Mouse (Mus musculus) heart, embryonic 10.5 days (tissue): ENCODE measurements at regions not wholly inside any gene's neighbourhood (a gene's known extent, or its start where the extent isn't known, plus 50 kb on each side); places are given as distances from the start of the nearest gene placed in this dataset.
A peak's percentile ranks its signal among the peaks of the same experiment; 100 is the strongest.
"Not testable (repeated sequence)": the region's sequence is repeated elsewhere in the genome, so short reads cannot be mapped to it uniquely, and the experiment has no call there.

Source experiments
- DNase-seq: peaks from one replicate; pipeline ENCODE4 v3.0.0-alpha.2; 2017; ENCODE audit warnings: low spot score
- H3K27ac ChIP-seq: fragments of 300-500 bp; sonication (generic); 2 replicates; pipeline ENCODE4 v1.5.1; 2016; ENCODE audit warnings: mild to moderate bottlenecking
- H3K27me3 ChIP-seq: fragments of 300-500 bp; sonication (generic); 2 replicates; pipeline ENCODE4 v1.6.1; 2016; ENCODE audit warnings: mild to moderate bottlenecking; ENCODE audit not compliant: poor library complexity, insufficient read depth, severe bottlenecking
- H3K36me3 ChIP-seq: fragments of 300-500 bp; sonication (generic); 2 replicates; pipeline ENCODE4 v1.6.1; 2016; ENCODE audit warnings: mild to moderate bottlenecking, moderate library complexity
- H3K4me1 ChIP-seq: fragments of 300-500 bp; sonication (generic); 2 replicates; pipeline ENCODE4 v1.6.1; 2016; ENCODE audit warnings: mild to moderate bottlenecking
- H3K4me3 ChIP-seq: fragments of 300-500 bp; sonication (generic); 2 replicates; pipeline ENCODE4 v1.5.1; 2016; ENCODE audit warnings: mild to moderate bottlenecking, moderate library complexity
- H3K9me3 ChIP-seq: fragments of 300-500 bp; sonication (generic); 2 replicates; pipeline ENCODE4 v1.6.1; 2016; ENCODE audit warnings: mild to moderate bottlenecking, moderate library complexity
- WGBS: fragments of 180-500 bp; shearing (Covaris S2); methylation state at CpG from one replicate; pipeline ENCODE4 v1.1.7; 2016; 5-methylcytosine and 5-hydroxymethylcytosine counted together

- H3K27ac ChIP-seq, H3K4me3 ChIP-seq, H3K27me3 ChIP-seq, H3K9me3 ChIP-seq, DNase-seq, H3K36me3 ChIP-seq: not testable (repeated sequence)
- 24% methylated on average over 3 of the region's 3 CpGs for WGBS
- H3K4me1 ChIP-seq: peaks cover 27% of the 10 kb centered on the region
Measured at GRCm38 (mm10) chr8:35102102-35102501, 663.5 kb upstream of the Gm19410 start.

DNA sequence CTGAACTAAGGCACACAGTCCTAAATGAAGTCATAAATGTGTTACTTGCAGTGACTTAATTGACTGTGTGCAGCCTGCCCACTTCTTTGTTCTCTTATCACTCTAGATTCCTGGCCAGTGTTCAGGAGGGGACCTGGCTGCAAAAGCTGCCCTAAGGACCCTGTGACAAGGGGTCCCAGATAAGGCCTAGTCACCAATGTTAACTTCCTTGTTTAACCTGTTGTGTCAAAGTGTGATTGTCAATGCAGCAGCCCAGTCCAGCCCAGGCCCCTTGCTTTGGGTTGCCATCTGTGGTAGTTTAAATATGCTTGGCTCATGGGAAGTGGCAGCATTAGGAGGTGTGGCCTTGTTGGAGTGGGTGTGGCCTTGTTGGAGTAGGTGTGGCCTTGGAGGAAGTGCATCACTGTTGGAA lies 661.1 kb upstream of the Gm19410 start:
- H3K27ac ChIP-seq, H3K36me3 ChIP-seq, H3K27me3 ChIP-seq, H3K4me3 ChIP-seq, DNase-seq, H3K9me3 ChIP-seq: not testable (repeated sequence)
- peaks cover 27% of the 10 kb centered on the region for H3K4me1 ChIP-seq

DNA sequence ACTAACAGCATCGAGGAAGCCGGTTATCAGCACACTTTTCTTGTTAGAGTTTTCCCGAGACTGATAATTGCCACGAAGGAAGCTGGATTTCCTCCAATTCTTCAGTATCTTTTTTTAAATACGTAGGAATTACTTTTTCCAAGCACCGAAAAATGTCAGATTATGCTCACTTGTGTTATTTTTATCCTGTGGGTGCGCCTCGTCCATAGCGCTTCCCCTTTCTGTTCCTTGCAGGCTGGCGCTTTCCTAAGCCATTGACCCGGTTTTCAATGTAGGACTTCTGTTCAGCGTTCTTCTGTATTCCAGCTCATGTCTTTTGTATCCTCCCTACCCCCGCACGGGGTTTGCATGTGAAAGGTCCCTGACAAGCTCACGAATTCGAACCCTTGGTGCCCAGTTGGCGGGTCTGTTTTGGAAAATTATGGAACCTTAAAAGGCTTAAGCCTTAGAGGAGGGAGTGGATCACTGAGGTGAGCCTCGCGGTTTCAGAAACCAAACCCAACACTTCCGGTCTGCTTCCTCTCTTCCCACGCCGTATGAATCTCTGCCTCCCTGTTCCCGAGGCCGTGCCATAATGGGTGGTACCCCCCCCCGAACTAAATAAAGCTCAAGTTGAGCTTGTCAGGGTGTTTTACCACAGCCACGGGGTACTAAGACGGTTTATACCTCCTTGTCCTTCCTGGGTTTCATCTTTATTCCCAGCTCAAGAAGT lies 655.9 kb upstream of the Gm19410 start:
- no peak for DNase-seq
- H3K27ac ChIP-seq: peak overlapping the region; percentile 10; the same call in 1 of the 2 replicates

GRCm38 (mm10) chr8:35110286-35110685 lies 655.3 kb upstream of the Gm19410 start:
- Histone ChIP-seq H3K4me1 (peaks cover 10% of the 10 kb centered on the region; the same call in 1 of the 2 replicates), H3K27me3 (no peaks in the 10 kb centered on the region), H3K4me3 (no peak overlapping the region), H3K36me3 (no peaks in the 10 kb centered on the region), H3K9me3 (no peaks in the 10 kb centered on the region), H3K27ac (no peak overlapping the region)
- no peak for DNase-seq
- 89% methylated on average over 8 of the region's 8 CpGs for WGBS

More for the DNA sequence above, 655.9 kb upstream of the Gm19410 start:
- 63% methylated on average over 27 of the region's 27 CpGs for WGBS
- no peak overlapping the region for H3K4me3 ChIP-seq
- no peaks in the 10 kb centered on the region for H3K36me3 ChIP-seq
- H3K4me1 ChIP-seq: peaks cover 13% of the 10 kb centered on the region
- no peaks in the 10 kb centered on the region for H3K27me3 ChIP-seq
- no peaks in the 10 kb centered on the region for H3K9me3 ChIP-seq

- no peaks in the 10 kb centered on the region for H3K36me3 ChIP-seq
- DNase-seq: no peak
- no peaks in the 10 kb centered on the region for H3K27me3 ChIP-seq
- H3K4me3 ChIP-seq: no peak overlapping the region
- WGBS: 49% methylated on average over 7 of the region's 7 CpGs
- H3K9me3 ChIP-seq: peaks cover 3% of the 10 kb centered on the region; the same call in 1 of the 2 replicates
- H3K27ac ChIP-seq: peak overlapping the region; percentile 47
- H3K4me1 ChIP-seq: peaks cover 10% of the 10 kb centered on the region; the same call in 1 of the 2 replicates
Measured at GRCm38 (mm10) chr8:35111130-35111529, 654.5 kb upstream of the Gm19410 start.

GRCm38 (mm10) chr8:35112591-35113265 lies 652.9 kb upstream of the Gm19410 start:
- DNase-seq: no peak
- peaks cover 3% of the 10 kb centered on the region; the same call in 1 of the 2 replicates for H3K9me3 ChIP-seq
- no peak overlapping the region for H3K27ac ChIP-seq
- H3K36me3 ChIP-seq: no peaks in the 10 kb centered on the region
- no peaks in the 10 kb centered on the region for H3K27me3 ChIP-seq
- H3K4me3 ChIP-seq: no peak overlapping the region
- WGBS: 87% methylated on average over 7 of the region's 7 CpGs
- peaks cover 10% of the 10 kb centered on the region; the same call in 1 of the 2 replicates for H3K4me1 ChIP-seq

DNA sequence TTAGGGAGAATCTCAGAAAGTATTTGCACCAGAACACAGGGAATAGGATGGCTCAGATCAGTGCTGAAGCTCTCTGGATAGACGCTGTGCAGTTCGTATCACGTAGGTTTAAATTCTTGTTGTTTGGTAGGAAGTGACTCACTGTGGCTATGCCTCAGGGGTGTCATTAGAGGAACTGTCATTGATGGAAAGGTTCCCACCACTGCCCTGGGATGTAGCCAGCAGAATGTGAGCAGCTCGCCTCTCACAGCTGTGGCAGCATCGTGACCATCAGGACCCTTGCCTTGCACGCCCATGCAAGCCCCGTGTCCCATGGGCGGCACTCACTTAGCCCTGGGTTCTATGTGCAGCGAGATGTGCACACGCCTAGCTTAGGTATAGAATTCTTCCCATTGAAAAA lies 651.6 kb upstream of the Gm19410 start:
- no peak overlapping the region for H3K27ac ChIP-seq
- no peaks in the 10 kb centered on the region for H3K36me3 ChIP-seq
- H3K4me3 ChIP-seq: no peak overlapping the region
- peaks cover 3% of the 10 kb centered on the region; the same call in 1 of the 2 replicates for H3K9me3 ChIP-seq
- WGBS: 65% methylated on average over 10 of the region's 10 CpGs
- DNase-seq: no peak
- H3K27me3 ChIP-seq: no peaks in the 10 kb centered on the region
- H3K4me1 ChIP-seq: peaks cover 10% of the 10 kb centered on the region; the same call in 1 of the 2 replicates

- WGBS: 70% methylated on average over 5 of the region's 5 CpGs
- Histone ChIP-seq H3K27ac (no peak overlapping the region), H3K9me3 (peaks cover under 1% of the 10 kb centered on the region; the same call in 1 of the 2 replicates), H3K4me1 (peaks cover 11% of the 10 kb centered on the region), H3K27me3 (no peaks in the 10 kb centered on the region), H3K4me3 (no peak overlapping the region), H3K36me3 (no peaks in the 10 kb centered on the region)
- DNase-seq: no peak
Measured at GRCm38 (mm10) chr8:35120612-35121011, 645.0 kb upstream of the Gm19410 start.

- Histone ChIP-seq H3K27ac (no peak overlapping the region), H3K36me3 (no peaks in the 10 kb centered on the region), H3K4me3 (no peak overlapping the region), H3K4me1 (peaks cover 11% of the 10 kb centered on the region), H3K27me3 (no peaks in the 10 kb centered on the region), H3K9me3 (no peaks in the 10 kb centered on the region)
- 93% methylated on average over 8 of the region's 8 CpGs for WGBS
- no peak for DNase-seq
Measured at GRCm38 (mm10) chr8:35121084-35121483, 644.5 kb upstream of the Gm19410 start.

DNA sequence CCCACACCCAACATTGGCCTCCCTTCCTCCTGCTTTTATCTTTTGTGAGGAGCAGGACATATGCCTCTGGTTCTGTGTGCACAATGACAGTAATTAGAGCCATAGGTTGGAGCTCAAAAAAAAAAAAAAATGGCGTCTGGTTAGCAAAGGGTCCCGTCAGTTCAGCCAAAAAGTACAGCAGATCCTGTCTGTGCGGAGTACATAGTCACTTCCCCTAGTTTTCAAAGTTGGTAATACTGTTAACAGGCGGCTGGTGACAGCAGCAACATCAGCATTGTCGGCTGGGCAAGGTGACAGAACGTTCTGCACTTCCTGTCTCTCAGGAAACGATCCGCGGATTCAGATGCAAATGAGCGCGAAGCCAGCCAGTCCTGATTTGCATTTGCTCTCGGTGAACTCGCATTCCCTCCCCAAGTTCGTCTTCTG lies 642.4 kb upstream of the Gm19410 start:
- Histone ChIP-seq H3K27me3 (no peaks in the 10 kb centered on the region), H3K36me3 (no peaks in the 10 kb centered on the region), H3K9me3 (no peaks in the 10 kb centered on the region), H3K27ac (peak overlapping the region; percentile 75), H3K4me1 (peaks cover 16% of the 10 kb centered on the region), H3K4me3 (peak overlapping the region; percentile 51)
- DNase-seq: no peak
- WGBS: 6% methylated on average over 14 of the region's 14 CpGs

GRCm38 (mm10) chr8:35125179-35125578 lies 640.4 kb upstream of the Gm19410 start:
- no peak overlapping the region for H3K4me3 ChIP-seq
- DNase-seq: no peak
- no peaks in the 10 kb centered on the region for H3K36me3 ChIP-seq
- 80% methylated on average over 3 of the region's 3 CpGs for WGBS
- no peaks in the 10 kb centered on the region for H3K9me3 ChIP-seq
- no peak overlapping the region for H3K27ac ChIP-seq
- H3K4me1 ChIP-seq: peaks cover 14% of the 10 kb centered on the region
- no peaks in the 10 kb centered on the region for H3K27me3 ChIP-seq

- 76% methylated on average over 1 of the region's 1 CpGs for WGBS
- DNase-seq: no peak
Measured at GRCm38 (mm10) chr8:35132281-35132680, 633.3 kb upstream of the Gm19410 start.

GRCm38 (mm10) chr8:35135630-35136029 lies 630.0 kb upstream of the Gm19410 start:
- no peaks in the 10 kb centered on the region for H3K36me3 ChIP-seq
- H3K4me3 ChIP-seq: no peak overlapping the region
- no peak overlapping the region for H3K27ac ChIP-seq
- 85% methylated on average over 7 of the region's 7 CpGs for WGBS
- DNase-seq: no peak
- peaks cover 8% of the 10 kb centered on the region; the same call in 1 of the 2 replicates for H3K4me1 ChIP-seq
- no peaks in the 10 kb centered on the region for H3K27me3 ChIP-seq
- no peaks in the 10 kb centered on the region for H3K9me3 ChIP-seq

More at GRCm38 (mm10) chr8:35132281-35132680, 633.3 kb upstream of the Gm19410 start:
- peaks cover 14% of the 10 kb centered on the region; the same call in 1 of the 2 replicates for H3K4me1 ChIP-seq
- no peaks in the 10 kb centered on the region for H3K27me3 ChIP-seq
- no peak overlapping the region for H3K4me3 ChIP-seq
- no peaks in the 10 kb centered on the region for H3K9me3 ChIP-seq
- H3K27ac ChIP-seq: no peak overlapping the region
- H3K36me3 ChIP-seq: no peaks in the 10 kb centered on the region
